Comparison of ENCODE assay signal across 27 mouse cellular contexts in genomic region chr9:70315130-70315529, GRCm38 (mm10).
A peak's percentile ranks its signal among the peaks of the same experiment; 100 is the strongest.
DNase-seq lines count a peak whose midpoint lies in the region; ATAC-seq and TF ChIP-seq lines count a peak whose summit lies in the region.
"Had no signal": no experiment of that assay in that cellular context is flagged by ENCODE, and none has a peak within 500 bp of the region (broad histone marks: within the 10 kb centered on the region; RNA-seq: fewer than 3 reads in every experiment).

No protein-coding gene starts in this region.

- H3K36me3 ChIP-seq in heart, adult 2 months (ENCODE audit: control insufficient read depth, insufficient read depth, low read length) = no peaks in the 10 kb centered on the region; the same call in 1 of the 2 replicates
- H3K36me3 ChIP-seq in kidney, embryonic 15.5 days = peaks cover 8% of the 10 kb centered on the region
- H3K36me3 ChIP-seq: hindbrain, embryonic 13.5 days; liver, embryonic 13.5 days; lung, embryonic 15.5 days; midbrain, embryonic 15.5 days; neural tube, embryonic 15.5 days; stomach, embryonic 15.5 days had no signal

- no peak for DNase-seq in heart, adult 2 months
- no peak for DNase-seq in heart, adult 9 months (ENCODE audit: low spot score in 2 of 2)
- no peak for DNase-seq in kidney, postnatal 36 days
- DNase-seq in lung, postnatal 10 days = peak; percentile 11
- DNase-seq in lung, adult 2 months = no peak
- no peak for DNase-seq in cerebellum, adult 2 months
- DNase-seq: adrenal gland, postnatal 36 days; cerebellum, adult 18-20 months; cerebellum, postnatal 25 days; embryo, embryonic 11 days; gastrocnemius, postnatal 14 days; heart, adult 11 months; kidney, adult 8-10 months; kidney, postnatal 4 days; liver, embryonic 13.5 days; right cerebral cortex, adult 18-20 months; thymus, adult 2 months; thymus, postnatal 4 days had no signal

- peak overlapping the region; percentile 37; the same call in 1 of the 2 replicates for H3K9ac ChIP-seq in heart, adult 2 months (ENCODE audit: low read depth, low read length)
- no peak overlapping the region for H3K9ac ChIP-seq in kidney, embryonic 15.5 days
- H3K9ac ChIP-seq: forebrain, embryonic 13.5 days; hindbrain, embryonic 13.5 days; liver, embryonic 13.5 days; lung, embryonic 15.5 days; midbrain, embryonic 15.5 days; neural tube, embryonic 15.5 days; stomach, embryonic 15.5 days had no signal

- TF ChIP-seq POLR2A in heart, adult 2 months (IDR thresholded peaks at IDR 0.05; ENCODE audit: insufficient read depth, low read depth, low read length) = no peak
- no peak for TF ChIP-seq POLR2A in lung, adult 2 months (IDR thresholded peaks at IDR 0.05; ENCODE audit: borderline replicate concordance, extremely low read depth, low read depth, low read length)
- TF ChIP-seq POLR2A in cerebellum, adult 2 months (IDR thresholded peaks at IDR 0.05; ENCODE audit: borderline replicate concordance, insufficient read depth, low read length) = no peak

- H3K27me3 ChIP-seq in heart, adult 2 months (ENCODE audit: control insufficient read depth, insufficient read depth, low read length) = no peaks in the 10 kb centered on the region
- no peaks in the 10 kb centered on the region for H3K27me3 ChIP-seq in kidney, embryonic 15.5 days
- H3K27me3 ChIP-seq in cerebellum, adult 2 months (ENCODE audit: control insufficient read depth, insufficient read depth, low read length) = no peaks in the 10 kb centered on the region
- H3K27me3 ChIP-seq: forebrain, embryonic 13.5 days; hindbrain, embryonic 13.5 days; liver, embryonic 13.5 days; lung, embryonic 15.5 days; midbrain, embryonic 15.5 days; neural tube, embryonic 15.5 days; stomach, embryonic 15.5 days had no signal

- WGBS in heart, adult 2 months = 44% methylated on average over 4 of the region's 4 CpGs
- 65% methylated on average over 4 of the region's 4 CpGs for WGBS in kidney, embryonic 15.5 days
- WGBS in lung, adult 2 months = 36% methylated on average over 4 of the region's 4 CpGs
- WGBS in cerebellum, adult 2 months = 79% methylated on average over 4 of the region's 4 CpGs

- H3K27ac ChIP-seq in heart, adult 2 months = peak overlapping the region; percentile 81
- H3K27ac ChIP-seq in kidney, embryonic 15.5 days = peak overlapping the region; percentile 48; the same call in 1 of the 2 replicates
- peak overlapping the region; percentile 82 for H3K27ac ChIP-seq in brown adipose tissue, adult 24 weeks (replicated peaks; ENCODE audit: low read depth, low read length)
- no peak overlapping the region for H3K27ac ChIP-seq in cerebellum, adult 2 months (ENCODE audit: insufficient read depth, low read length)
- H3K27ac ChIP-seq: forebrain, embryonic 13.5 days; hindbrain, embryonic 13.5 days; liver, embryonic 13.5 days; lung, embryonic 15.5 days; midbrain, embryonic 15.5 days; neural tube, embryonic 15.5 days; stomach, embryonic 15.5 days had no signal

- TF ChIP-seq EP300 in heart, adult 2 months (IDR thresholded peaks at IDR 0.05; ENCODE audit: insufficient read depth, low read depth, low read length) = no peak

- ATAC-seq in kidney, embryonic 15.5 days (replicated peaks; ENCODE audit: low FRiP score) = no peak
- ATAC-seq: CD4-positive, CD25-positive, alpha-beta regulatory T cell, adult 4 months; forebrain, embryonic 13.5 days; midbrain, embryonic 15.5 days had no signal

- H3K4me2 ChIP-seq in kidney, embryonic 15.5 days = no peak overlapping the region
- H3K4me2 ChIP-seq: forebrain, embryonic 13.5 days; hindbrain, embryonic 13.5 days; liver, embryonic 13.5 days; lung, embryonic 15.5 days; midbrain, embryonic 15.5 days; neural tube, embryonic 15.5 days; stomach, embryonic 15.5 days had no signal

- TF ChIP-seq CTCF in heart, adult 2 months (IDR thresholded peaks at IDR 0.05) = no peak
- no peak for TF ChIP-seq CTCF in lung, adult 2 months (IDR thresholded peaks at IDR 0.05; ENCODE audit: insufficient read depth, low read length)
- TF ChIP-seq CTCF in cerebellum, adult 2 months (IDR thresholded peaks at IDR 0.05; ENCODE audit: borderline replicate concordance, insufficient read depth, low read depth, low read length) = no peak

- no peaks in the 10 kb centered on the region for H3K79me2 ChIP-seq in heart, adult 2 months (replicated peaks; ENCODE audit: control insufficient read depth, insufficient read depth, low read length)

- no peak overlapping the region for H3K4me3 ChIP-seq in heart, adult 2 months
- H3K4me3 ChIP-seq in kidney, embryonic 15.5 days (replicated peaks) = no peak overlapping the region
- H3K4me3 ChIP-seq in lung, adult 2 months (replicated peaks; ENCODE audit: extremely low read depth, low read depth, low read length) = no peak overlapping the region
- no peak overlapping the region for H3K4me3 ChIP-seq in brown adipose tissue, adult 24 weeks (ENCODE audit: insufficient read depth, low read depth, low read length)
- H3K4me3 ChIP-seq in cerebellum, adult 2 months (replicated peaks; ENCODE audit: insufficient read depth, low read depth, low read length) = no peak overlapping the region
- H3K4me3 ChIP-seq: forebrain, embryonic 13.5 days; hindbrain, embryonic 13.5 days; liver, embryonic 13.5 days; lung, embryonic 15.5 days; midbrain, embryonic 15.5 days; neural tube, embryonic 15.5 days; stomach, embryonic 15.5 days had no signal

- peaks cover 7% of the 10 kb centered on the region for H3K4me1 ChIP-seq in heart, adult 2 months (ENCODE audit: control insufficient read depth, insufficient read depth, low read length)
- H3K4me1 ChIP-seq in kidney, embryonic 15.5 days = peaks cover 8% of the 10 kb centered on the region; the same call in 1 of the 2 replicates
- peaks cover 11% of the 10 kb centered on the region for H3K4me1 ChIP-seq in lung, adult 2 months (ENCODE audit: control insufficient read depth, insufficient read depth, low read length)
- peaks cover 2% of the 10 kb centered on the region; the same call in 1 of the 2 replicates for H3K4me1 ChIP-seq in brown adipose tissue, adult 24 weeks (ENCODE audit: control insufficient read depth, insufficient read depth, insufficient read length, low read length)
- H3K4me1 ChIP-seq in cerebellum, adult 2 months (ENCODE audit: control insufficient read depth, insufficient read depth, low read length) = no peaks in the 10 kb centered on the region
- H3K4me1 ChIP-seq: hindbrain, embryonic 13.5 days; liver, embryonic 13.5 days; midbrain, embryonic 15.5 days; neural tube, embryonic 15.5 days; stomach, embryonic 15.5 days had no signal

- intact Hi-C loops in heart, adult 2 months (cut with DNase I) = loop anchor here (1.0 to 5.0 kb wide), 2 partner anchors 53 to 107 kb away; no protein-coding TSS in a partner anchor

- no peaks in the 10 kb centered on the region for H3K9me3 ChIP-seq in kidney, embryonic 15.5 days (replicated peaks)
- H3K9me3 ChIP-seq: forebrain, embryonic 13.5 days; hindbrain, embryonic 13.5 days; liver, embryonic 13.5 days; lung, embryonic 15.5 days; midbrain, embryonic 15.5 days; neural tube, embryonic 15.5 days; stomach, embryonic 15.5 days had no signal
